Mouse (Mus musculus) limb, embryonic 12.5 days (tissue): Measurements from ENCODE around the gene Disc1. TPM values are rescaled to one million over a fixed set of nuclear protein-coding genes. Genes with fewer than 3 reads are reported as not detected.
A peak's percentile ranks its signal among the peaks of the same experiment; 100 is the strongest.

Experiments used
- ATAC-seq: fragments of 200-750 bp; cut with Nextera tagmentation; 2 replicates; pipeline ENCODE4 v1.8.0; 2017; ENCODE audit warnings: low read depth, moderate TSS enrichment; ENCODE audit not compliant: insufficient number of reproducible peaks, insufficient read depth, low FRiP score, low TSS enrichment
- H3K27ac ChIP-seq: fragments of 300-500 bp; sonication (generic); 2 replicates; pipeline ENCODE4 v1.5.1; 2016; ENCODE audit warnings: mild to moderate bottlenecking, moderate library complexity
- H3K27me3 ChIP-seq: fragments of 300-500 bp; sonication (generic); 2 replicates; pipeline ENCODE4 v1.6.1; 2016; ENCODE audit warnings: mild to moderate bottlenecking, moderate library complexity
- H3K36me3 ChIP-seq: fragments of 300-500 bp; sonication (generic); 2 replicates; pipeline ENCODE4 v1.6.1; 2016; ENCODE audit warnings: mild to moderate bottlenecking, moderate library complexity
- H3K4me1 ChIP-seq: fragments of 300-500 bp; sonication (generic); replicated peaks from 2 replicates; pipeline ENCODE4 v1.6.1; 2016
- H3K4me2 ChIP-seq: fragments of 300-500 bp; sonication (generic); 2 replicates; pipeline ENCODE4 v1.6.1; 2016; ENCODE audit warnings: mild to moderate bottlenecking, moderate library complexity
- H3K4me3 ChIP-seq: fragments of 300-500 bp; sonication (generic); replicated peaks from 2 replicates; pipeline ENCODE4 v1.5.1; 2016; ENCODE audit warnings: mild to moderate bottlenecking
- H3K9ac ChIP-seq: fragments of 300-500 bp; sonication (generic); replicated peaks from 2 replicates; pipeline ENCODE4 v1.6.1; 2016; ENCODE audit warnings: mild to moderate bottlenecking, moderate library complexity
- H3K9me3 ChIP-seq: fragments of 300-500 bp; sonication (generic); 2 replicates; pipeline ENCODE4 v1.6.1; 2016; ENCODE audit warnings: mild to moderate bottlenecking, moderate library complexity
- WGBS: fragments of 180-500 bp; shearing (Covaris S2); methylation state at CpG from one replicate; pipeline ENCODE4 v1.1.7; 2016; 5-methylcytosine and 5-hydroxymethylcytosine counted together
- polyA plus RNA-seq: library from polyadenylated mRNA; unstranded; fragments of >200 nt; fragmentation: Nextera tagmentation; extraction: Ambion mirVana; gene quantifications from 2 replicates; pipeline ENCODE4 v1.2.1, GENCODE M21; 2016

The Disc1 gene
- polyA plus RNA-seq, 1 experiment from 2014 or later: 2.0 TPM

- Histone ChIP-seq H3K27ac (no peak overlapping the region), H3K4me2 (no peak overlapping the region), H3K9me3 (no peaks in the 10 kb centered on the region), H3K4me1 (peaks cover 8% of the 10 kb centered on the region; the same call in 1 of the 2 replicates), H3K4me3 (no peak overlapping the region), H3K27me3 (peaks cover 21% of the 10 kb centered on the region), H3K9ac (no peak overlapping the region), H3K36me3 (no peaks in the 10 kb centered on the region)
- no peak for ATAC-seq
- WGBS: 26% methylated on average over 6 of the region's 6 CpGs
Observed at GRCm38 (mm10) chr8:125128305-125128704, 74.3 kb downstream of the Disc1 start.

- Histone ChIP-seq H3K27me3 (peaks cover 31% of the 10 kb centered on the region), H3K27ac (no peak overlapping the region), H3K36me3 (no peaks in the 10 kb centered on the region), H3K4me2 (no peak overlapping the region), H3K9me3 (no peaks in the 10 kb centered on the region), H3K4me3 (no peak overlapping the region), H3K4me1 (peaks cover 8% of the 10 kb centered on the region; the same call in 1 of the 2 replicates), H3K9ac (no peak overlapping the region)
- no peak for ATAC-seq
- 85% methylated on average over 6 of the region's 6 CpGs for WGBS
Observed at GRCm38 (mm10) chr8:125130835-125131234, 76.8 kb downstream of the Disc1 start.

- no peak overlapping the region for H3K27ac ChIP-seq
- peaks cover 31% of the 10 kb centered on the region for H3K27me3 ChIP-seq
- no peaks in the 10 kb centered on the region for H3K36me3 ChIP-seq
- WGBS: 86% methylated on average over 7 of the region's 7 CpGs
- no peak overlapping the region for H3K4me3 ChIP-seq
- H3K4me2 ChIP-seq: no peak overlapping the region
- H3K4me1 ChIP-seq: peaks cover 8% of the 10 kb centered on the region; the same call in 1 of the 2 replicates
- H3K9ac ChIP-seq: no peak overlapping the region
- no peak for ATAC-seq
- no peaks in the 10 kb centered on the region for H3K9me3 ChIP-seq
Observed at GRCm38 (mm10) chr8:125131265-125131664, 77.3 kb downstream of the Disc1 start.

GRCm38 (mm10) chr8:125133685-125134114, 79.7 kb downstream of the Disc1 start:
- Histone ChIP-seq H3K9ac (no peak overlapping the region), H3K36me3 (no peaks in the 10 kb centered on the region), H3K9me3 (no peaks in the 10 kb centered on the region), H3K27me3 (peaks cover 26% of the 10 kb centered on the region), H3K4me1 (peaks cover 8% of the 10 kb centered on the region; the same call in 1 of the 2 replicates), H3K4me2 (no peak overlapping the region), H3K4me3 (no peak overlapping the region), H3K27ac (no peak overlapping the region)
- 78% methylated on average over 11 of the region's 11 CpGs for WGBS
- no peak for ATAC-seq

GRCm38 (mm10) chr8:125134876-125135275, 80.9 kb downstream of the Disc1 start:
- ATAC-seq: no peak
- Histone ChIP-seq H3K9me3 (no peaks in the 10 kb centered on the region), H3K27ac (0 out of 2 replicates have a peak overlapping the region, but pooled peaks have one; percentile 24), H3K4me1 (peaks cover 16% of the 10 kb centered on the region), H3K9ac (no peak overlapping the region; the same call in 1 of the 2 replicates), H3K27me3 (peaks cover 20% of the 10 kb centered on the region), H3K4me2 (no peak overlapping the region), H3K4me3 (no peak overlapping the region), H3K36me3 (no peaks in the 10 kb centered on the region)
- 71% methylated on average over 10 of the region's 10 CpGs for WGBS

GRCm38 (mm10) chr8:125139689-125140150, 85.7 kb downstream of the Disc1 start:
- H3K4me2 ChIP-seq: no peak overlapping the region; the same call in 1 of the 2 replicates
- peaks cover 14% of the 10 kb centered on the region for H3K4me1 ChIP-seq
- no peak overlapping the region for H3K4me3 ChIP-seq
- no peak overlapping the region; the same call in 1 of the 2 replicates for H3K9ac ChIP-seq
- ATAC-seq: no peak
- peaks cover 11% of the 10 kb centered on the region for H3K27me3 ChIP-seq
- peaks cover 3% of the 10 kb centered on the region; the same call in 1 of the 2 replicates for H3K9me3 ChIP-seq
- H3K27ac ChIP-seq: no peak overlapping the region
- 59% methylated on average over 13 of the region's 13 CpGs for WGBS
- no peaks in the 10 kb centered on the region for H3K36me3 ChIP-seq

GRCm38 (mm10) chr8:125140965-125141364, 87.0 kb downstream of the Disc1 start:
- WGBS: 81% methylated on average over 7 of the region's 7 CpGs
- Histone ChIP-seq H3K27ac (no peak overlapping the region), H3K27me3 (peaks cover 5% of the 10 kb centered on the region; the same call in 1 of the 2 replicates), H3K36me3 (no peaks in the 10 kb centered on the region), H3K4me1 (peaks cover 14% of the 10 kb centered on the region), H3K4me2 (no peak overlapping the region), H3K9ac (no peak overlapping the region), H3K4me3 (no peak overlapping the region), H3K9me3 (peaks cover 3% of the 10 kb centered on the region; the same call in 1 of the 2 replicates)
- ATAC-seq: no peak; the same call in 1 of the 2 replicates

GRCm38 (mm10) chr8:125156863-125157640, 103.1 kb downstream of the Disc1 start:
- no peaks in the 10 kb centered on the region for H3K9me3 ChIP-seq
- H3K4me1 ChIP-seq: peaks cover 26% of the 10 kb centered on the region
- H3K4me3 ChIP-seq: no peak overlapping the region
- no peaks in the 10 kb centered on the region for H3K36me3 ChIP-seq
- H3K27me3 ChIP-seq: peaks cover 80% of the 10 kb centered on the region
- no peak overlapping the region for H3K27ac ChIP-seq
- H3K9ac ChIP-seq: no peak overlapping the region
- H3K4me2 ChIP-seq: peak overlapping the region; percentile 21
- WGBS: 8% methylated on average over 20 of the region's 20 CpGs
- ATAC-seq: peak; percentile 87

GRCm38 (mm10) chr8:125157641-125158005, 103.6 kb downstream of the Disc1 start:
- Histone ChIP-seq H3K4me3 (no peak overlapping the region), H3K4me1 (peaks cover 27% of the 10 kb centered on the region), H3K36me3 (no peaks in the 10 kb centered on the region), H3K9ac (no peak overlapping the region), H3K27ac (no peak overlapping the region), H3K4me2 (peak overlapping the region; percentile 21; the same call in 1 of the 2 replicates), H3K9me3 (no peaks in the 10 kb centered on the region), H3K27me3 (peaks cover 81% of the 10 kb centered on the region)
- 0 out of 2 replicates have a peak, but pooled peaks have one; percentile 5 for ATAC-seq
- 60% methylated on average over 5 of the region's 5 CpGs for WGBS

- peaks cover 29% of the 10 kb centered on the region for H3K4me1 ChIP-seq
- H3K27me3 ChIP-seq: peaks cover 75% of the 10 kb centered on the region
- H3K36me3 ChIP-seq: no peaks in the 10 kb centered on the region
- no peak overlapping the region for H3K9ac ChIP-seq
- H3K4me2 ChIP-seq: no peak overlapping the region
- no peak overlapping the region for H3K4me3 ChIP-seq
- no peaks in the 10 kb centered on the region for H3K9me3 ChIP-seq
- no peak overlapping the region for H3K27ac ChIP-seq
- ATAC-seq: no peak
- 84% methylated on average over 12 of the region's 12 CpGs for WGBS
Observed at GRCm38 (mm10) chr8:125159387-125159786, 105.4 kb downstream of the Disc1 start.

- Histone ChIP-seq H3K9me3 (no peaks in the 10 kb centered on the region), H3K4me2 (no peak overlapping the region), H3K27me3 (peaks cover 47% of the 10 kb centered on the region), H3K4me1 (peaks cover 9% of the 10 kb centered on the region), H3K27ac (no peak overlapping the region), H3K4me3 (no peak overlapping the region), H3K36me3 (no peaks in the 10 kb centered on the region), H3K9ac (no peak overlapping the region)
- whole genome bisulfite sequencing: 56% methylated on average over 10 of the region's 10 CpGs
- no peak for ATAC-seq
Observed at GRCm38 (mm10) chr8:125163491-125163890, 109.5 kb downstream of the Disc1 start.
